Mouse (Mus musculus) left cerebral cortex, postnatal 36 days (tissue): ENCODE results near the gene Mmp17. TPM values are rescaled to one million over a fixed set of nuclear protein-coding genes. Genes with fewer than 3 reads are reported as not detected.

Experiments used
- total RNA-seq, 2 experiments: library from RNA; stranded (reverse); gene quantifications; 2 replicates each; pipeline ENCODE4 v1.2.3; 2021

The Mmp17 gene
- total RNA-seq, 2 experiments from 2014 or later = 112 to 116 TPM

Other genes starting within 250 kb of the Mmp17 start
- gene Sfswap, start 82.9 kb upstream of the Mmp17 start, total RNA-seq = 100 to 1,000 TPM in 1 of 2 experiments, 10 to 100 TPM in 1; 69.5 to 115 TPM
- 1 to 10 TPM; 6.4 to 8.2 TPM for gene Zfp11, start 85.9 kb downstream of the Mmp17 start, total RNA-seq
- gene Sept14, start 124.3 kb downstream of the Mmp17 start, total RNA-seq = not detected
- 10 to 100 TPM; 73.6 to 77.1 TPM for gene Mrps17, start 131.3 kb downstream of the Mmp17 start, total RNA-seq
- 10 to 100 TPM; 78.8 to 80.8 TPM for gene Nipsnap2, start 140.9 kb downstream of the Mmp17 start, total RNA-seq
- gene Psph, start 203.3 kb downstream of the Mmp17 start, total RNA-seq = 10 to 100 TPM; 21.6 to 23.2 TPM